ENCODE assay signal across 8 mouse cellular contexts in genomic region chr6:52969717-52970261, GRCm38 (mm10).
DNase-seq lines count a peak whose midpoint lies in the region; ATAC-seq and TF ChIP-seq lines count a peak whose summit lies in the region.

No protein-coding gene starts in this region.

- H3K4me3 ChIP-seq in ES-E14 (ENCODE audit: insufficient read depth in 1 of 2, low read depth in 1 of 2, low read length in 2 of 2, poor library complexity in 1 of 2, severe bottlenecking in 1 of 2): no peak overlapping the region
- no peak overlapping the region for H3K4me3 ChIP-seq in lung, embryonic 14.5 days (ENCODE audit: low read depth, low read length)

- H3K4me2 ChIP-seq in lung, embryonic 14.5 days: no peak overlapping the region

- in situ Hi-C loops in ES-E14 (cut with MboI; ENCODE audit: low sequenced_read_pairs in 2 of 2, unreplicated experiment in 2 of 2): no loop called here

- H3K27ac ChIP-seq in ES-E14 (ENCODE audit: insufficient read depth, low read depth, low read length, poor library complexity, severe bottlenecking): no peak overlapping the region
- no peak overlapping the region for H3K27ac ChIP-seq in lung, embryonic 14.5 days (ENCODE audit: low read depth)

- H3K9me3 ChIP-seq in ES-E14 (ENCODE audit: control insufficient read depth, insufficient read depth, low read depth, low read length): no peaks in the 10 kb centered on the region
- H3K9me3 ChIP-seq in lung, embryonic 14.5 days (ENCODE audit: low read depth, low read length): no peaks in the 10 kb centered on the region

- H3K4me1 ChIP-seq in ES-E14 (ENCODE audit: control insufficient read depth in 2 of 2, insufficient read depth in 2 of 2, low read length in 2 of 2, poor library complexity in 1 of 2): no peaks in the 10 kb centered on the region
- H3K4me1 ChIP-seq in lung, embryonic 14.5 days (ENCODE audit: insufficient read depth): no peaks in the 10 kb centered on the region; the same call in 1 of the 2 replicates

- DNase-seq in 416B (ENCODE audit: low read depth): peak; percentile 70
- DNase-seq in ES-E14 (ENCODE audit: low read depth, low spot score): peak; percentile 48
- DNase-seq in cerebellum, adult 18-20 months: peak; percentile 81 to 84
- DNase-seq in kidney, postnatal 14 days: peak; percentile 75
- DNase-seq in lung, embryonic 14.5 days: peak; percentile 89
- DNase-seq in ovary, postnatal 36 days (ENCODE audit: low spot score): peak; percentile 49
- peak; percentile 88 for DNase-seq in thymus, postnatal 4 days

- no peaks in the 10 kb centered on the region for H3K36me3 ChIP-seq in ES-E14 (ENCODE audit: control insufficient read depth, insufficient read depth, low read length, poor library complexity, severe bottlenecking)
- H3K36me3 ChIP-seq in lung, embryonic 14.5 days (ENCODE audit: insufficient read depth): no peaks in the 10 kb centered on the region

- H3K9ac ChIP-seq in ES-E14 (ENCODE audit: insufficient read depth, low read depth, low read length, poor library complexity, severe bottlenecking): no peak overlapping the region
- H3K9ac ChIP-seq in lung, embryonic 14.5 days: no peak overlapping the region

- WGBS in lung, embryonic 14.5 days: 74% methylated on average over 2 of the region's 2 CpGs

- ATAC-seq in frontal cortex, adult (ENCODE audit: low TSS enrichment): peak; percentile 86
- peak; percentile 45; the same call in 1 of the 2 replicates for ATAC-seq in lung, embryonic 14.5 days (ENCODE audit: insufficient read depth)

- no peaks in the 10 kb centered on the region for H3K27me3 ChIP-seq in lung, embryonic 14.5 days (ENCODE audit: insufficient read depth, low read length)

- TF ChIP-seq CTCF in lung, embryonic 14.5 days (IDR thresholded peaks at IDR 0.05; ENCODE audit: low read depth): peak; percentile 94

TF ChIP-seq in ES-E14, 5 proteins besides CTCF, POLR2A, EP300 and RAD21:
- TF ChIP-seq ZC3H11A (IDR thresholded peaks at IDR 0.05; ENCODE audit: borderline replicate concordance, low read depth, low read length) (0 out of 2 replicates have a peak, but pooled peaks have one; percentile 31), ZNF384 (IDR thresholded peaks at IDR 0.05; ENCODE audit: low read depth, low read length) (no peak), MAFK (IDR thresholded peaks at IDR 0.05; ENCODE audit: insufficient read depth, low read depth, low read length) (no peak), HCFC1 (IDR thresholded peaks at IDR 0.05; ENCODE audit: borderline replicate concordance, insufficient read depth, low read length) (no peak), CHD2 (IDR thresholded peaks at IDR 0.05; ENCODE audit: low read depth, low read length) (no peak)
TF ChIP-seq in ES-E14: peak in this region for 1.
